11 mouse cellular contexts compared by ENCODE assay signal in the genomic region with DNA sequence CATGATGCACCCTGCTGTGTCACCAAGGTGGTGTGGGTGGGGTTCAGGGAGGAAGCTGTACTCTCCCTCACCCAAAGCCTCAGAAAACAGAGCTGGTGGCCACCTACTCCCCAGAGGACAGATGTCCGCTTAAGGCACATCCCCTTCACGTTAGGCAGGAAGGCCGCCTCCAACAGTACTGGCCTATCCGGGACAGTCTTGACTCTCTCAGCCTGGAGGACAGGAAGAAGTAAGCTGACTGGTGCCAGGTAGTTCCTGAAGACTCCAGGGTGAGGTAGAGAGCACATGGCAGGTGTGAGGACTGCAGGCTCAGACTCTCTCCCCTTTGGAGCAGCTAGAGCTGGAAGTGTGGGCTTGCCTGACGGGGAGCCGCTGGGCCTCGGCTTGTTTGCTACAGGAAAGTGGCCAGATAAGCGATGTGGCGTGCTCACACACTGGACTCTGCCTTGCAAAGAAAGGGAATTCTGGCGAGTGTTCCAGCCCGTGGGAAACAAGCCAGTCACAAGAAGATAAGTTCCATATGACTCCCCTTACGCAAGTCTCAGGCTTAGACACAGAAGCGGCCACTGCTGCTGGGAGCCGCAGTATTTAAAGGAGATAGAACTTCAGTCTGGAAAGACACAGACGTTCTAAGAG. TPM values are rescaled to one million over a fixed set of nuclear protein-coding genes. Genes with fewer than 3 reads are reported as not detected.
DNase-seq lines count a peak whose midpoint lies in the region; ATAC-seq and TF ChIP-seq lines count a peak whose summit lies in the region.
"Had no signal": no experiment of that assay in that cellular context is flagged by ENCODE, and none has a peak within 500 bp of the region (broad histone marks: within the 10 kb centered on the region; RNA-seq: fewer than 3 reads in every experiment).

No protein-coding gene starts in this region.

- no peak for TF ChIP-seq CTCF in lung, embryonic 14.5 days (IDR thresholded peaks at IDR 0.05; ENCODE audit: low read depth)

- ATAC-seq in heart, embryonic 13.5 days (ENCODE audit: extremely low read depth, insufficient number of reproducible peaks, low FRiP score, low TSS enrichment), result peak; percentile 47; the same call in 1 of the 2 replicates
- peak; percentile 76; the same call in 1 of the 2 replicates for ATAC-seq in lung, embryonic 14.5 days (ENCODE audit: insufficient read depth)
- ATAC-seq: Patski had no signal

- peaks cover 4% of the 10 kb centered on the region; the same call in 1 of the 2 replicates for H3K27me3 ChIP-seq in heart, embryonic 13.5 days (replicated peaks)
- no peaks in the 10 kb centered on the region for H3K27me3 ChIP-seq in lung, embryonic 14.5 days (ENCODE audit: insufficient read depth, low read length)
- H3K27me3 ChIP-seq: neural tube, embryonic 13.5 days; Patski had no signal

- H3K9me3 ChIP-seq in heart, embryonic 13.5 days, result no peaks in the 10 kb centered on the region
- H3K9me3 ChIP-seq in lung, embryonic 14.5 days (ENCODE audit: low read depth, low read length), result no peaks in the 10 kb centered on the region
- H3K9me3 ChIP-seq: neural tube, embryonic 13.5 days had no signal

- H3K4me3 ChIP-seq in heart, embryonic 13.5 days, result peak overlapping the region; percentile 16; the same call in 1 of the 2 replicates
- H3K4me3 ChIP-seq in lung, embryonic 14.5 days (ENCODE audit: low read depth, low read length), result no peak overlapping the region
- H3K4me3 ChIP-seq: neural tube, embryonic 13.5 days had no signal

- 19% methylated on average over 15 of the region's 15 CpGs for WGBS in heart, embryonic 13.5 days
- WGBS in lung, embryonic 14.5 days, result 26% methylated on average over 15 of the region's 15 CpGs

- peak overlapping the region; percentile 67 for H3K9ac ChIP-seq in heart, embryonic 13.5 days
- H3K9ac ChIP-seq in lung, embryonic 14.5 days, result no peak overlapping the region
- H3K9ac ChIP-seq: hindbrain, embryonic 14.5 days; neural tube, embryonic 13.5 days had no signal

- DNase-seq in right cerebral cortex, postnatal 10 days (ENCODE audit: low spot score in 2 of 2), result peak; percentile 63
- DNase-seq in right cerebral cortex, postnatal 36 days (ENCODE audit: low spot score in 2 of 2), result no peak
- DNase-seq in lung, embryonic 14.5 days, result peak; percentile 90
- DNase-seq in urinary bladder, postnatal 36 days (ENCODE audit: low spot score in 2 of 2), result peak; percentile 58 to 74
- DNase-seq in thymus, postnatal 10 days (ENCODE audit: low spot score in 2 of 2), result no peak
- no peak for DNase-seq in layer of hippocampus, postnatal 25 days (ENCODE audit: extremely low spot score in 1 of 2, low spot score in 1 of 2)
- no peak for DNase-seq in adrenal gland, postnatal 14 days

- no peaks in the 10 kb centered on the region for H3K36me3 ChIP-seq in heart, embryonic 13.5 days
- H3K36me3 ChIP-seq in lung, embryonic 14.5 days (ENCODE audit: insufficient read depth), result no peaks in the 10 kb centered on the region
- H3K36me3 ChIP-seq: neural tube, embryonic 13.5 days had no signal

- peak overlapping the region; percentile 88 for H3K27ac ChIP-seq in heart, embryonic 13.5 days (replicated peaks)
- peak overlapping the region; percentile 63 for H3K27ac ChIP-seq in lung, embryonic 14.5 days (ENCODE audit: low read depth)
- H3K27ac ChIP-seq: hindbrain, embryonic 14.5 days; neural tube, embryonic 13.5 days had no signal

- peak overlapping the region; percentile 51 for H3K4me2 ChIP-seq in heart, embryonic 13.5 days
- no peak overlapping the region for H3K4me2 ChIP-seq in lung, embryonic 14.5 days
- H3K4me2 ChIP-seq: hindbrain, embryonic 14.5 days; neural tube, embryonic 13.5 days had no signal

- H3K4me1 ChIP-seq in heart, embryonic 13.5 days, result peaks cover 61% of the 10 kb centered on the region
- peaks cover 17% of the 10 kb centered on the region; the same call in 1 of the 2 replicates for H3K4me1 ChIP-seq in lung, embryonic 14.5 days (ENCODE audit: insufficient read depth)

RNA-seq across cellular contexts. Expression of a gene that starts 48.3 kb away (rescaled TPM):
- 7.1 and 8.3 TPM in 2 replicates for polyA plus RNA-seq in heart, embryonic 13.5 days (2015; fragmentation: Nextera tagmentation; extraction: Ambion mirVana)
- polyA plus RNA-seq in lung, embryonic 14.5 days (2014; fragmentation: Nextera tagmentation; extraction: Ambion mirVana), result 12.3 and 12.9 TPM in 2 replicates
- 10 to 100 TPM; 36.3 to 44.0 TPM for total RNA-seq in layer of hippocampus, postnatal 25 days (2021)
- 40.8 and 46.5 TPM in 2 replicates for total RNA-seq in adrenal gland, postnatal 14 days (2021)

Comparison
In these comparisons a context has a peak if more than half of its experiments do, and no peak if none do; other contexts are left out.
1. DNase-seq: peak in right cerebral cortex, postnatal 10 days (2 of 2), lung, embryonic 14.5 days (single experiment) and urinary bladder, postnatal 36 days (2 of 2); none in right cerebral cortex, postnatal 36 days (0 of 2), thymus, postnatal 10 days (0 of 2), layer of hippocampus, postnatal 25 days (0 of 2) and adrenal gland, postnatal 14 days (single experiment).